Mouse (Mus musculus): ENCODE results near the gene Slc12a6. TPM values are rescaled to one million over a fixed set of nuclear protein-coding genes. Genes with fewer than 3 reads are reported as not detected.
A peak's percentile ranks its signal among the peaks of the same experiment; 100 is the strongest.
"Not testable (repeated sequence)": the region's sequence is repeated elsewhere in the genome, so short reads cannot be mapped to it uniquely, and the experiment has no call there.

Gene Slc12a6
- polyA plus RNA-seq, 1 experiment from 2014 or later = 9.5 TPM

DNA sequence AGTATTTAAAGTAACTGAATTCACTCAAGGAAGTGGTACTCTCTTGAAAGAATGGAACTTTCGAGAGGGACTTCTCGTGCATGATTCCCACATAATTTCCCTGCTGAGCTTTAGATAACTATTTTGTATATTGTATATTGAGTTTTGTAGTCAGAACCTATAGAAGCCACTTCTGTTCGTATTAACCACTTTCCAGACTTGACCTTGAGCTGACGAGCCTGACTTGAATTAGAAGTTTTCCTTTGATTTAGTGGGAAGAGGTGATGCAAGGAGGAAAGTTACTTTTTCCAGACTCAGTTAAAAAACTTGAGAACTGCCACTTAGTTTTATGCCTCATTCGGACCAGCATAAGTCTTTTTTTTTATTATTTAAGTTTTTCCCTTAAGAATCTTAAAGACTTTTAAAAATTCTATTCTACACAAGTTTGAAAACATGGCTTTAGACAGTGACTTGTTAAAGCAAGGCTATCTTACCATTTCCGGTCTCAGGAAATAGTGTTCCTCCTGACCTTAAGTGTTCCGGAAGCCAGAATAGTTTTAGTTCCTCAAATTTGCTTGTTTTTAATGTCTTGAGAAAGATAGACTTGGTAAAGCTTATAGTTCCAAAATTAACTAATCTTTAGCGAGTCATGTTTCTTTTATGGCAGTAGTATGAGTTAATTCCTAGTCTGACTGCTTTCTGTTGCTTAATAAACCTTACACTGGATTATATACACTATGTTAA lies 2.1 kb downstream of the Slc12a6 start:
- no peak for DNase-seq (ENCODE audit: low spot score)
- no peaks in the 10 kb centered on the region for H3K9me3 ChIP-seq
- H3K4me3 ChIP-seq = peak overlapping the region; percentile 90
- 72% methylated on average over 8 of the region's 8 CpGs for WGBS
- 0 out of 2 replicates have a peak, but pooled peaks cover 5% of the 10 kb centered on the region for H3K36me3 ChIP-seq
- no peak overlapping the region for H3K27ac ChIP-seq
- peaks cover 14% of the 10 kb centered on the region; the same call in 1 of the 2 replicates for H3K4me1 ChIP-seq
- H3K27me3 ChIP-seq (ENCODE audit: insufficient read depth, poor library complexity, severe bottlenecking) = no peaks in the 10 kb centered on the region

DNA sequence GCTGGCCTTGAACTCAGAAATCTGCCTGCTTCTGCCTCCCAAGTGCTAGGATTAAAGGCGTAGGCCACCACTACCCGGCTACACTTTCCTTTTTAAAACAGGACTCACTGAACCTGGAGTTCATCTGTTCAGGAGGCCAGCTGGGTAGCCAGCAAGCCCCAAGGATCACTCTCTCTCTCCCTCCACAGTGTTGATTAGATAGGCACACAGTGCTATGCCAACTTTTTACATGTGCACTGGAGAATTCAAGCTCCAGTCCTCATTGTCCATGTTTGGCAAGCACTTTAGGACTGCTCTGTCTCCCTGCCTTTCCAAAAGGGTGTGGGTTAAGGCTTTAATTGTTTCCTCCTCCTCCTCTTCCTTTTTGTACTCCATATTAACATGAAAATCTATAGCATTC lies 4.4 kb downstream of the Slc12a6 start:
- 55% methylated on average over 2 of the region's 2 CpGs for WGBS
- no peak for DNase-seq (ENCODE audit: low spot score)
- peaks cover 7% of the 10 kb centered on the region; the same call in 1 of the 2 replicates for H3K36me3 ChIP-seq
- no peak overlapping the region for H3K4me3 ChIP-seq
- H3K9me3 ChIP-seq = no peaks in the 10 kb centered on the region
- peaks cover 9% of the 10 kb centered on the region; the same call in 1 of the 2 replicates for H3K4me1 ChIP-seq
- H3K27ac ChIP-seq = no peak overlapping the region
- H3K27me3 ChIP-seq (ENCODE audit: insufficient read depth, poor library complexity, severe bottlenecking) = no peaks in the 10 kb centered on the region

DNA sequence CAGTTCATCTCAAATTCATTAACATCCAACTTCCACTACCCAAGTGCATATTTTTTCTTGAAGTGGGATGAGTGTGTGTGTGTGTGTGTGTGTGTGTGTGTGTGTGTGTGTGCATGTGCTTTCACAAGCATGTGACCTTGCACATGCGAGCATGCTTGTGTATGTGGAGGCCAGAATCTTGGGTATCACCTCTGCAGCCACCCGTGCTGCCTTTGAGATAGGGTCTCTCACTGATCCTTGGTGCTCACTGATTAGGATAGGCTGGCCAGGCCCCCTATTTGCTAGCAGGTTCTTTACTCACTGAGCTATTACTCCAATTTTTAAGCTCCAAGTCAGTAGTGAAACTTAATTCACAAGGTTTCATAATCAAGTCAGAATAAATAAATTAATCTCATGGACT lies 7.3 kb downstream of the Slc12a6 start:
- no peak overlapping the region for H3K27ac ChIP-seq
- H3K27me3 ChIP-seq (ENCODE audit: insufficient read depth, poor library complexity, severe bottlenecking) = no peaks in the 10 kb centered on the region
- WGBS = 62% methylated on average over 2 of the region's 2 CpGs
- H3K4me3 ChIP-seq = no peak overlapping the region
- H3K4me1 ChIP-seq = peaks cover 3% of the 10 kb centered on the region; the same call in 1 of the 2 replicates
- no peak for DNase-seq (ENCODE audit: low spot score)
- H3K36me3 ChIP-seq = peaks cover 7% of the 10 kb centered on the region; the same call in 1 of the 2 replicates
- no peaks in the 10 kb centered on the region for H3K9me3 ChIP-seq

DNA sequence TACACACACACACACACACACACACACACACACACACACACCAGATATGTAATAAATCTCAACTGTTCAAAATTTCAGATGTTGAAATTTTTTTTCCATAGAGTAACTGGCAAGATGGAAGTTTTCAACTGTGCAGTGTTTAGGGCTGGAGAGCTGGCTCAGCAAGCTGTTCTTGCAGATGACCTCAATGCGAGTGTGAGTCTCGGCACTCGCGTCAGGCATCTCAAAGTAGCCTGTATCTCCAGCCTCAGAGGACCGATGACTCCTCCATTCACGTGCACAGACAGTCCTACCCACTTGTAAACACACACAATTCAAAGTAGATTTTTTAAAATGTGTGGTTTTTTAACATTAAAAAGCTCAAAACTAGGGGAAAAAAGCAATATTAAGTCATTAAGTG lies 7.8 kb downstream of the Slc12a6 start:
- H3K4me3 ChIP-seq = no peak overlapping the region
- WGBS = 86% methylated on average over 6 of the region's 6 CpGs
- no peaks in the 10 kb centered on the region for H3K27me3 ChIP-seq (ENCODE audit: insufficient read depth, poor library complexity, severe bottlenecking)
- no peak for DNase-seq (ENCODE audit: low spot score)
- no peaks in the 10 kb centered on the region for H3K9me3 ChIP-seq
- H3K36me3 ChIP-seq = peaks cover 7% of the 10 kb centered on the region; the same call in 1 of the 2 replicates
- no peak overlapping the region for H3K27ac ChIP-seq
- peaks cover 3% of the 10 kb centered on the region; the same call in 1 of the 2 replicates for H3K4me1 ChIP-seq

DNA sequence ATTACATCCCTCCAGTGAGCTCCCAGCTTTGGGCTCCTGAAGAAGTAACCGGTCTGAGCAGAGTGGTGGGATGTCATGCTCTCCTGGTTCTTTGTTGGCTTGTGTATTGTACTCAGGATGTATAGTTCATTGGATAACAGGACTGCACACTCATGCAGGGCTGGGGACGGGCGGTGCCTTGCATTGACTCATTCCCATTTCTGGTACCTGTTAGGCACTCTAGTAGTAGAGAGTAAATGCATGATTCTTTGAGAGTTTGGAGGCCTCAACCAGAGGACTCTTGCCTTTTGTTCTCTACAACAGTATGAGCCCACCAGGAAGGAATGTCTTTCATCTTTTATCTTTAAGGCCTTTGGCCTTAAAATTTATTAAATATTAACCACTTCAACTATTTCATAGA lies 11.2 kb downstream of the Slc12a6 start:
- no peak overlapping the region for H3K4me3 ChIP-seq
- WGBS = 93% methylated on average over 3 of the region's 3 CpGs
- no peaks in the 10 kb centered on the region for H3K9me3 ChIP-seq

DNA sequence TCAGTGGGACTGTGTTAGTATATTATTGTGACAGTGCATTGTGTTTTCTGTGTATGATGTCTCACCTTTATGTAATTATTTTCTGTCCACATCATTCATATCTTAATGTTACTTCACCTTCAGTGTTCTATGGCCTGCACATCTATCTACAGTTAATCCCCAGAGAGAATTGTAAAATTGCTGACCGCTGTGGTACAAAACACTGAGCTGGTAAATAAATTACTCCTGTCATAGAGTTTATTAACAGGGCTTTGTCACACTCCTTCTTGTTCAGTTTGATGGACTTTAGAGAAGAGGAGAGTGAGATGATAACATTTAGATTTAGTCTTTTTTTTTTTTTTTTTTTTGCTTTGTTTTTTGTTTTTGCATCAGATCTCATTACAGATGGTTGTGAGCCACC lies 17.2 kb downstream of the Slc12a6 start:
- no peaks in the 10 kb centered on the region for H3K4me1 ChIP-seq
- no peaks in the 10 kb centered on the region for H3K9me3 ChIP-seq
- WGBS = 95% methylated on average over 1 of the region's 1 CpGs
- no peak overlapping the region for H3K4me3 ChIP-seq
- H3K36me3 ChIP-seq = no peaks in the 10 kb centered on the region
- DNase-seq (ENCODE audit: low spot score) = no peak
- no peaks in the 10 kb centered on the region for H3K27me3 ChIP-seq (ENCODE audit: insufficient read depth, poor library complexity, severe bottlenecking)
- H3K27ac ChIP-seq = no peak overlapping the region

More for the DNA sequence above, 11.2 kb downstream of the Slc12a6 start:
- no peaks in the 10 kb centered on the region for H3K4me1 ChIP-seq
- H3K27ac ChIP-seq = no peak overlapping the region
- peaks cover 3% of the 10 kb centered on the region; the same call in 1 of the 2 replicates for H3K36me3 ChIP-seq
- no peaks in the 10 kb centered on the region for H3K27me3 ChIP-seq (ENCODE audit: insufficient read depth, poor library complexity, severe bottlenecking)
- no peak for DNase-seq (ENCODE audit: low spot score)

DNA sequence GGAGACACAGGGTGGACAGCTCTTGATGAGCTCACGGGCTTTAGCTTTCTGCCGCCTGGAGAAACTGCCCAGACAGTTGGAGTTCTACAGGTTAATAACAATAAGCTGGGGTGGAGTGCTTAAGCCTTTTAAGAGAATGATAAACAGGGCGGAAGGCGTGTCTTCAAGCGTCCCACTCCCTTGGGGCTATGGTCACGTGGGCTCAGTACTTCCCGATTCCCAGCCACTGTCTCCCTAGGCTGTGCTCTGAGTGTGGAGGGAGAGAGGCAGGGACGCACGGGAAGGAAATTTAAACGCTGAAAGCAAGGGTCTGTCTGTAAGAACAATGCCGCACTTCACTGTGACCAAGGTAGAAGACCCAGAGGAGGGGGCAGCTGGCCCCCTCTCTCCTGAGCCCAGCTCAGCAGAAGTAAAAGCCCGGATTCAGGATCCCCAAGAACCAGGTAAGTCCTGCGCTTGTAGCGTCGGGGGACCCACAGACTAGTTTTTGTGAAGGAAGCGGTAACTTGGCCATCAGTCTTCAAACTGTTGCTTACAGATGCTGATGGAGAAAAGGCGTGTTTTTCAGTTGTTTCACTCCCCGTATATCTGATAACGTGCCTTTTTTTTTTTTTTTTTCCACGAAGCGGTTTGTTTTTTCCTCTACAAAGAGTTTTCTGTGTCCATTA lies 18.9 kb downstream of the Slc12a6 start:
- peak; percentile 88 for DNase-seq (ENCODE audit: low spot score)
- no peaks in the 10 kb centered on the region for H3K27me3 ChIP-seq (ENCODE audit: insufficient read depth, poor library complexity, severe bottlenecking)
- H3K4me3 ChIP-seq = peak overlapping the region; percentile 76
- 2% methylated on average over 21 of the region's 21 CpGs for WGBS
- peak overlapping the region; percentile 87 for H3K27ac ChIP-seq
- H3K36me3 ChIP-seq = no peaks in the 10 kb centered on the region
- H3K9me3 ChIP-seq = no peaks in the 10 kb centered on the region
- no peaks in the 10 kb centered on the region for H3K4me1 ChIP-seq

DNA sequence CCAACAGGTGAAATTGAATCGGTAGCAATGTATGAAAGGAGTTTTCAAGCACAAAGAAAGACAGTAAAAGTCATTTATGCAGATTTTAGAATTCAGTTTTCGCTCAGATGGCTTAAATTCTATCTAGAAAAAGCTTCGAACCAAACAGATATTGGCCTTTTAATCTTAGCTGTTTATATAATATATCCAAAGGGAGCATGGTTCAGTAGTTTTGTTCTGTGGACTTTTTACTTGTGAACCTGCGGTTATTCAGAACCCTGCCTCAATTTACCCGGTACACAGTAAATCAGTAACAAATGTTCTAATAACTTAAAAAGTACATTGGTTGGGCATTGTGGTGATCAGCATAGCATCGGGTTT lies 19.4 kb downstream of the Slc12a6 start:
- no peaks in the 10 kb centered on the region for H3K27me3 ChIP-seq (ENCODE audit: insufficient read depth, poor library complexity, severe bottlenecking)
- no peaks in the 10 kb centered on the region for H3K9me3 ChIP-seq
- DNase-seq (ENCODE audit: low spot score) = no peak
- H3K36me3 ChIP-seq = no peaks in the 10 kb centered on the region
- H3K27ac ChIP-seq = no peak overlapping the region
- H3K4me1 ChIP-seq = no peaks in the 10 kb centered on the region
- WGBS = 64% methylated on average over 6 of the region's 6 CpGs
- H3K4me3 ChIP-seq = peak overlapping the region; percentile 76

DNA sequence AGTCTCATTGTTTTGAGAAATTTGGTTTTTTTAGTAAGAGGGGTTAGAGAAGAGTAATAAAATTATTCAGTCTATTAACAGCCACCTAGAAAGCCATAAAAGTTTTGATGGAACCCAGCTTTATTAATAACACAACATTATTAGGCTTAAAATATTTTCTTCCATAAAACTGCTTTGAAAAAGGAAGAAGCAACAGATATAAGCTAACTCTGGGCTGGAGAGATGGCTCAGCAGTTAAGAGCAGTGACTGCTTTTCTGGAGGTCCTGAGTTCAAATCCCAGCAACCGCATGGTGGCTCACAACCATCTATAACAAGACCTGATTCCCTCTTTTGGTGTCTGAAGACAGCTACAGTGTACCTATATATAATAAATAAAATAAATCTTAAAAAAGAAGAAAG lies 20.4 kb downstream of the Slc12a6 start:
- not testable (repeated sequence) for H3K27ac ChIP-seq; H3K9me3 ChIP-seq; H3K36me3 ChIP-seq; H3K27me3 ChIP-seq (ENCODE audit: insufficient read depth, poor library complexity, severe bottlenecking); H3K4me1 ChIP-seq; H3K4me3 ChIP-seq; DNase-seq (ENCODE audit: low spot score)
- 87% methylated on average over 1 of the region's 1 CpGs for WGBS

DNA sequence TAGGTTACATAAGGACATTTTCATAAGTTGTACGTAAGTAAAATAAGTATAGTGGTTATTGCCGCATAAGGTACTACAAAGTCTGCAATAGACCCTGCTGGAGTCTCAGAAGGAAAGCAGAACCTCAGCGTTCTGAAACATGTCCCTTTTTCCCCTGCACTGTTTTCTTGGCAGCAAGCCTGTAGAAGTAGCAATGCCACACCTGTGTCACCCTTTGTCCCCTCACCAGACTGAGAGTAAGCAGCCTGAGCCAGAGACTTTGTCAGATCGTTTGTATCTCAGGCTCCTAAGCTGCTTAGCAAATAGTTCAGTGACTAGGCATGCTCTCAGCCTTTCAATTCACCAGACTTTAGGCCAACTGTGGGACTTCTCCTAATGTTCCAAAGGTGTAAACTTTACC lies 21.4 kb downstream of the Slc12a6 start:
- WGBS = 71% methylated on average over 4 of the region's 4 CpGs
- DNase-seq (ENCODE audit: low spot score) = no peak
- no peaks in the 10 kb centered on the region for H3K36me3 ChIP-seq
- H3K4me1 ChIP-seq = no peaks in the 10 kb centered on the region
- no peaks in the 10 kb centered on the region for H3K9me3 ChIP-seq
- no peak overlapping the region for H3K4me3 ChIP-seq
- no peak overlapping the region for H3K27ac ChIP-seq
- no peaks in the 10 kb centered on the region for H3K27me3 ChIP-seq (ENCODE audit: insufficient read depth, poor library complexity, severe bottlenecking)

DNA sequence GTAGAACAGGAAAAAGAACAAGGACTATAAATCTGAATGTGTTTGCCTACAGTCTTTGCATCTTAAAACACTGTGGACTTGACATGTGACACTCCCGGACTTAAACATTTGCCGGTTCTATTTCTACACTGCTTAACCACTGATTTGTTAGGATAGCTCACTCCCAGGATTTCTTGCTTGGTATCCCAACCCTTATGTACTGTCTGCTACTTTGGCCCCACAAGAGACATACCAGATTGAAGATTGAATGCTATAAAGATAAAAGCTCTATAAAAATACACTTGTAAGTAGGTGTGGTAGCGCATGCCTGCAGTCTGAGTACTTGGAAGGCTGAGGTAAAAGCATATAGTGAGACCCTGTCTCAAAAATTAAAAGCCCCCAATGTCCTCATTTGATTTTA lies 23.9 kb downstream of the Slc12a6 start:
- WGBS = 85% methylated on average over 3 of the region's 3 CpGs
- Histone ChIP-seq H3K4me3 (no peak overlapping the region), H3K4me1 (no peaks in the 10 kb centered on the region), H3K9me3 (no peaks in the 10 kb centered on the region), H3K27me3 (ENCODE audit: insufficient read depth, poor library complexity, severe bottlenecking) (no peaks in the 10 kb centered on the region), H3K27ac (no peak overlapping the region), H3K36me3 (no peaks in the 10 kb centered on the region)
- DNase-seq (ENCODE audit: low spot score) = no peak

DNA sequence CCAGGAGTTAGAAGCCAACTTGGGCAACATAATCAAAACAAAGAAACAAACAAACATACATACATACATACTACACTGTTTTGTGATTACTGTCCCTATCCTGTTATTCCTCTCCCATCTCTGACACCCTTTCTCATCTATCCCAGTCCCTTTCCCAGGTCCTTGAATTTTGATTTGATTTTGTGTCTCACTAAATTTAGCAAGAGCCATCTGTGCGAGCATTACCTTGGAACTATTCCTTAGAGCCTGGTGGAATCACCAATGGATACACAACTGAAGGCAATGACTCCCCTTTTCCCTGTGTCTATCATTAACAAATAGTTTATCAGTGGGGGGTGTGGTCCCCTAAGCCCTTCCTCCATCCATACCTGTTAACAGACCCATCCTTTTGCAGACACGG lies 27.2 kb downstream of the Slc12a6 start:
- WGBS = 75% methylated on average over 2 of the region's 2 CpGs

DNA sequence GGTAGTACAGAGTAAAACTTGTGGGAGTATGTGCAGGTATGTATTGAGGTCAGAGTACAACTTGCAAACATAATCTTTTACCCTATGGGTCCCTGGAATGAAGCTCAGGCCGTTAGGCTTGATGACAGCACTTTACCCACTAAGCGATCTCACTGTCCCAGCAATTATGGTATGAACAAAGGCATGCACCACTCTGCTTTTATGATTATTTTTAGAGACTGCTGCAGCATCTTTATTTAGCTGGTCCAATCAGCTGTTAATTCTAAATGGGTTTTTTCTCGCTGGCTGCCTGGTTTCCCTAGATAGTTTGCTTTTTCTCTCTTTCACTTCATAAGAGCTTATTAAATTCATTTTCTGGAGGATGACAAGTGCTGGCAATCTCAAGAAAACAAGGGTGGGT lies 30.6 kb downstream of the Slc12a6 start:
- Histone ChIP-seq H3K27me3 (ENCODE audit: insufficient read depth, poor library complexity, severe bottlenecking) (no peaks in the 10 kb centered on the region), H3K4me3 (no peak overlapping the region), H3K4me1 (no peaks in the 10 kb centered on the region), H3K36me3 (no peaks in the 10 kb centered on the region), H3K27ac (peak overlapping the region; percentile 78; the same call in 1 of the 2 replicates), H3K9me3 (no peaks in the 10 kb centered on the region)
- no peak for DNase-seq (ENCODE audit: low spot score)
- 49% methylated on average over 3 of the region's 3 CpGs for WGBS

More for the DNA sequence above, 27.2 kb downstream of the Slc12a6 start:
- Histone ChIP-seq H3K36me3 (no peaks in the 10 kb centered on the region), H3K27me3 (ENCODE audit: insufficient read depth, poor library complexity, severe bottlenecking) (no peaks in the 10 kb centered on the region), H3K4me1 (no peaks in the 10 kb centered on the region), H3K4me3 (no peak overlapping the region), H3K27ac (no peak overlapping the region), H3K9me3 (no peaks in the 10 kb centered on the region)
- no peak for DNase-seq (ENCODE audit: low spot score)

All from heart, embryonic 10.5 days (tissue).